Mouse (Mus musculus) ES-E14 (cell line): ENCODE data around the gene Eif4g1. TPM values are rescaled to one million over a fixed set of nuclear protein-coding genes. Genes with fewer than 3 reads are reported as not detected.

Experiments
- DNase-seq: peaks from one replicate; pipeline ENCODE4 v3.0.0-alpha.2; 2013; ENCODE audit warnings: low read depth, low spot score
- H3K27ac ChIP-seq: 2 replicates; pipeline ENCODE4 v1.5.1; 2012; ENCODE audit warnings: low read depth, mild to moderate bottlenecking, low read length, moderate library complexity, mixed read lengths; ENCODE audit not compliant: poor library complexity, insufficient read depth, severe bottlenecking
- H3K36me3 ChIP-seq: 2 replicates; pipeline ENCODE4 v1.6.1; 2012; ENCODE audit warnings: mild to moderate bottlenecking, low read length, moderate library complexity, mixed read lengths; ENCODE audit not compliant: control insufficient read depth, poor library complexity, insufficient read depth, severe bottlenecking
- H3K4me1 ChIP-seq, 2 experiments: fragments of 150-350 bp in 1 of 2; sonication (generic) in 1 of 2; 2 replicates each; pipeline ENCODE4 v1.6.1; 2012; ENCODE audit warnings: low read length in 2 of 2, mild to moderate bottlenecking in 1 of 2, mixed read lengths in 1 of 2; ENCODE audit not compliant: control insufficient read depth in 2 of 2, insufficient read depth in 2 of 2, poor library complexity in 1 of 2
- H3K4me3 ChIP-seq, 2 experiments: fragments of 150-350 bp in 1 of 2; sonication (generic) in 1 of 2; 2 replicates each; pipeline ENCODE4 v1.5.1; 2012; ENCODE audit warnings: low read length in 2 of 2, low read depth in 1 of 2, mild to moderate bottlenecking in 1 of 2, mixed read lengths in 1 of 2; ENCODE audit not compliant: insufficient read depth in 1 of 2, poor library complexity in 1 of 2, severe bottlenecking in 1 of 2
- H3K9ac ChIP-seq: 2 replicates; pipeline ENCODE4 v1.6.1; 2012; ENCODE audit warnings: low read depth, mild to moderate bottlenecking, low read length, mixed read lengths; ENCODE audit not compliant: poor library complexity, insufficient read depth, severe bottlenecking
- H3K9me3 ChIP-seq: fragments of 150-350 bp; sonication (generic); 2 replicates; pipeline ENCODE4 v1.6.1; 2012; ENCODE audit warnings: low read depth, mild to moderate bottlenecking, low read length; ENCODE audit not compliant: control insufficient read depth, insufficient read depth
- CHD2 ChIP-seq: IDR thresholded peaks from 2 replicates; pipeline ENCODE4 v1.6.1; 2014; ENCODE audit warnings: mild to moderate bottlenecking, low read depth, low read length, inconsistent platforms
- HCFC1 ChIP-seq: IDR thresholded peaks from 2 replicates; pipeline ENCODE4 v1.6.1; 2012; ENCODE audit warnings: low read length, inconsistent platforms, borderline replicate concordance; ENCODE audit not compliant: insufficient read depth
- MAFK ChIP-seq: IDR thresholded peaks from 2 replicates; pipeline ENCODE4 v1.6.1; 2014; ENCODE audit warnings: mild to moderate bottlenecking, low read depth, low read length, inconsistent platforms; ENCODE audit not compliant: insufficient read depth
- ZC3H11A ChIP-seq: IDR thresholded peaks from 2 replicates; pipeline ENCODE4 v1.6.1; 2012; ENCODE audit warnings: low read depth, mild to moderate bottlenecking, inconsistent platforms, low read length, borderline replicate concordance
- ZNF384 ChIP-seq: IDR thresholded peaks from 2 replicates; pipeline ENCODE4 v1.6.1; 2012; ENCODE audit warnings: low read depth, low read length, inconsistent platforms
- in situ Hi-C, 2 experiments: fragments of 600-800 bp; cut with MboI; formaldehyde crosslinking; loops; one replicate each; pipeline ENCODE4 v1.15.1; 2025; ENCODE audit warnings: low sequenced_read_pairs in 2 of 2, inconsistent platforms in 1 of 2; ENCODE audit not compliant: unreplicated experiment in 2 of 2
- total RNA-seq: library from RNA; depleted of rRNA; stranded (reverse); fragments of 300-350 nt; gene quantifications from 2 replicates; pipeline ENCODE4 v1.2.3, GENCODE M21; 2012; rRNA removed

Gene Eif4g1
- total RNA-seq, 1 experiment = 546 TPM

DNA sequence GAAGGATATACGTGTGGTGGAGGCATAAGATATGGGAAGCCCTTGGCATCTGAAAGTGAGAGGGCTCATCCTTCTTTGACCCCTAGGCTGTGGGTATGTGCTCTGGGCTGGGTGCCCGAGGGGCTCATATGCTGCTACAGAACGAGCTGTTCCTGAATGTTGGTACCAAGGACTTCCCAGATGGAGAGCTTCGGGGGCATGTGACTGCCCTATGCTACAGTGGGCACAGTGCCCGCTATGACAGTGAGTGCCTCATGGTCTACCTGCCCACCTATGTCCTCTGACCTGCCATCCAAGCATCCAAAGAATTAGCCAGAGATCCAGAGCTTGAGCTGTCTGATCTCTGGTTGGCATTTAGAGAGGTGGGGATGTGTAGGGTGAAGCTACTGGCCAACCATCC, 68.7 kb downstream of the Eif4g1 start:
- Histone ChIP-seq H3K4me1 (peaks cover 2 to 4% of the 10 kb centered on the region in 2 experiments; a peak in 1 of 4 replicates), H3K27ac (no peak overlapping the region), H3K36me3 (no peaks in the 10 kb centered on the region; the same call in 1 of the 2 replicates), H3K9ac (no peak overlapping the region), H3K4me3 (no peak overlapping the region), H3K9me3 (no peaks in the 10 kb centered on the region)
- in situ Hi-C loops = no loop called here
- TF ChIP-seq MAFK (no peak), ZNF384 (no peak), CHD2 (no peak), HCFC1 (no peak), ZC3H11A (no peak)
- no peak for DNase-seq

- H3K4me3 ChIP-seq = no peak overlapping the region
- no peak for DNase-seq
- no peaks in the 10 kb centered on the region for H3K9me3 ChIP-seq
- H3K4me1 ChIP-seq = no peaks in the 10 kb centered on the region
- TF ChIP-seq ZNF384 (no peak), HCFC1 (no peak), ZC3H11A (no peak), CHD2 (no peak), MAFK (no peak)
- in situ Hi-C loops = no loop called here
- H3K36me3 ChIP-seq = no peaks in the 10 kb centered on the region; the same call in 1 of the 2 replicates
- no peak overlapping the region for H3K9ac ChIP-seq
- H3K27ac ChIP-seq = no peak overlapping the region
Observed at GRCm38 (mm10) chr16:20739845-20740244, 71.7 kb downstream of the Eif4g1 start.

Other genes with a start within 250 kb of the Eif4g1 start
- 159 and 168 TPM in 2 replicates for gene Abcc5, start 241.9 kb upstream of the Eif4g1 start, total RNA-seq
- gene Eif2b5, start 169.5 kb upstream of the Eif4g1 start, total RNA-seq = 159 and 173 TPM in 2 replicates
- gene Dvl3, start 151.3 kb upstream of the Eif4g1 start, total RNA-seq = 10.6 and 10.8 TPM in 2 replicates
- gene Ap2m1, start 132.8 kb upstream of the Eif4g1 start, total RNA-seq = 170 and 236 TPM in 2 replicates
- 49.8 and 64.0 TPM in 2 replicates for gene Abcf3, start 119.7 kb upstream of the Eif4g1 start, total RNA-seq
- 0.69 and 1.2 TPM in 2 replicates for gene Vwa5b2, start 78.8 kb upstream of the Eif4g1 start, total RNA-seq
- 21.6 and 23.0 TPM in 2 replicates for gene Eef1akmt4, start 56.7 kb upstream of the Eif4g1 start, total RNA-seq
- gene Gm49333, start 56.7 kb upstream of the Eif4g1 start, total RNA-seq = not detected in 2 replicates
- gene Alg3, start 56.6 kb upstream of the Eif4g1 start, total RNA-seq = 28.9 and 43.3 TPM in 2 replicates
- gene Camk2n2, start 47.0 kb upstream of the Eif4g1 start, total RNA-seq = 0.32 and 0.58 TPM in 2 replicates
- gene Ece2, start 38.5 kb upstream of the Eif4g1 start, total RNA-seq = 6.7 and 11.3 TPM in 2 replicates
- gene Psmd2, start 16.7 kb upstream of the Eif4g1 start, total RNA-seq = 200 and 302 TPM in 2 replicates
- 1.9 and 2.6 TPM in 2 replicates for gene Fam131a, start 24.9 kb downstream of the Eif4g1 start, total RNA-seq
- gene Polr2h, start 49.4 kb downstream of the Eif4g1 start, total RNA-seq = 125 and 134 TPM in 2 replicates
- 38.2 and 104 TPM in 2 replicates for gene Clcn2, start 49.4 kb downstream of the Eif4g1 start, total RNA-seq
- 3.7 and 9.6 TPM in 2 replicates for gene Chrd, start 64.8 kb downstream of the Eif4g1 start, total RNA-seq
- gene Thpo, start 66.2 kb downstream of the Eif4g1 start, total RNA-seq = 0.18 and 1.2 TPM in 2 replicates